8 mouse cellular contexts compared by ENCODE assay signal in genomic region chr8:4226323-4226722, GRCm38 (mm10). TPM values are rescaled to one million over a fixed set of nuclear protein-coding genes. Genes with fewer than 3 reads are reported as not detected.
DNase-seq lines count a peak whose midpoint lies in the region; ATAC-seq and TF ChIP-seq lines count a peak whose summit lies in the region.

No protein-coding gene starts in this region.

- peaks cover 59% of the 10 kb centered on the region for H3K27me3 ChIP-seq in forebrain, embryonic 10.5 days (ENCODE audit: poor library complexity, severe bottlenecking)
- 0 out of 2 replicates have a peak, but pooled peaks cover 2% of the 10 kb centered on the region for H3K27me3 ChIP-seq in forebrain, embryonic 16.5 days (replicated peaks; ENCODE audit: control insufficient read depth, insufficient read depth, low read length)
- H3K27me3 ChIP-seq in liver, embryonic 14.5 days (ENCODE audit: control insufficient read depth, insufficient read depth, low read length) = peaks cover 15% of the 10 kb centered on the region
- H3K27me3 ChIP-seq in stomach, postnatal 0 days (ENCODE audit: control insufficient read depth, insufficient read depth, low read length) = no peaks in the 10 kb centered on the region

- H3K9me3 ChIP-seq in forebrain, embryonic 10.5 days = no peaks in the 10 kb centered on the region
- no peaks in the 10 kb centered on the region for H3K9me3 ChIP-seq in forebrain, embryonic 16.5 days (ENCODE audit: control insufficient read depth, low read length)
- H3K9me3 ChIP-seq in liver, embryonic 14.5 days (ENCODE audit: control insufficient read depth, low read length) = no peaks in the 10 kb centered on the region
- no peaks in the 10 kb centered on the region for H3K9me3 ChIP-seq in stomach, postnatal 0 days (ENCODE audit: control insufficient read depth, low read length)

- no peak for DNase-seq in forebrain, embryonic 10.5 days (ENCODE audit: extremely low spot score, low spot score)
- peak; percentile 24 for DNase-seq in retina, postnatal 1 day
- no peak for DNase-seq in retina, embryonic 14.5 days (ENCODE audit: low spot score)
- no peak for DNase-seq in liver, embryonic 14.5 days (ENCODE audit: low read depth in 3 of 3, low spot score in 3 of 3)
- no peak for DNase-seq in stomach, postnatal 0 days (ENCODE audit: low spot score)
- DNase-seq in layer of hippocampus, postnatal 25 days (ENCODE audit: extremely low spot score in 1 of 2, low spot score in 1 of 2) = no peak
- no peak for DNase-seq in adrenal gland, postnatal 25 days

- no peak overlapping the region for H3K9ac ChIP-seq in forebrain, embryonic 16.5 days (replicated peaks; ENCODE audit: low read depth, low read length)
- H3K9ac ChIP-seq in liver, embryonic 14.5 days (replicated peaks) = no peak overlapping the region
- peak overlapping the region; percentile 71; the same call in 1 of the 2 replicates for H3K9ac ChIP-seq in stomach, postnatal 0 days (ENCODE audit: low read length)

- no peak for ATAC-seq in forebrain, embryonic 16.5 days
- ATAC-seq in liver, embryonic 14.5 days (ENCODE audit: insufficient read depth) = no peak
- ATAC-seq in stomach, postnatal 0 days (ENCODE audit: low FRiP score, low TSS enrichment) = peak; percentile 25; the same call in 1 of the 2 replicates

- H3K27ac ChIP-seq in forebrain, embryonic 10.5 days = 0 out of 2 replicates have a peak overlapping the region, but pooled peaks have one; percentile 20
- no peak overlapping the region for H3K27ac ChIP-seq in forebrain, embryonic 16.5 days (ENCODE audit: low read length)
- H3K27ac ChIP-seq in liver, embryonic 14.5 days = no peak overlapping the region
- no peak overlapping the region for H3K27ac ChIP-seq in stomach, postnatal 0 days (replicated peaks)

- peak overlapping the region; percentile 45 for H3K4me3 ChIP-seq in forebrain, embryonic 10.5 days
- no peak overlapping the region for H3K4me3 ChIP-seq in forebrain, embryonic 16.5 days (replicated peaks; ENCODE audit: low read length)
- 0 out of 4 replicates have a peak overlapping the region, but pooled peaks of 1 of the 2 experiments have one; percentile 0 for H3K4me3 ChIP-seq in liver, embryonic 14.5 days (ENCODE audit: insufficient read depth in 1 of 2, low read depth in 2 of 2, low read length in 2 of 2)
- peak overlapping the region; percentile 46 for H3K4me3 ChIP-seq in stomach, postnatal 0 days (ENCODE audit: low read depth, low read length)

- TF ChIP-seq EP300 in liver, embryonic 14.5 days (IDR thresholded peaks at IDR 0.05; ENCODE audit: low read depth) = no peak
- TF ChIP-seq EP300 in stomach, postnatal 0 days (optimal IDR thresholded peaks at IDR 0.05) = no peak

- H3K4me2 ChIP-seq in forebrain, embryonic 16.5 days (ENCODE audit: low read length) = no peak overlapping the region
- peak overlapping the region; percentile 47 for H3K4me2 ChIP-seq in liver, embryonic 14.5 days (ENCODE audit: low read depth)
- H3K4me2 ChIP-seq in stomach, postnatal 0 days (replicated peaks; ENCODE audit: low read depth) = peak overlapping the region; percentile 66

- peak; percentile 15; the same call in 1 of the 2 replicates for TF ChIP-seq CTCF in liver, embryonic 14.5 days (IDR thresholded peaks at IDR 0.05; ENCODE audit: low read depth)
- peak; percentile 26 for TF ChIP-seq CTCF in stomach, postnatal 0 days (IDR thresholded peaks at IDR 0.05; ENCODE audit: low read depth)

- 23% methylated on average over 4 of the region's 4 CpGs for WGBS in forebrain, embryonic 10.5 days
- 30% methylated on average over 4 of the region's 4 CpGs for WGBS in forebrain, embryonic 16.5 days
- 19% methylated on average over 4 of the region's 4 CpGs for WGBS in liver, embryonic 14.5 days (ENCODE audit: insufficient replicate concordance)
- 31% methylated on average over 4 of the region's 4 CpGs for WGBS in stomach, postnatal 0 days

- H3K36me3 ChIP-seq in forebrain, embryonic 10.5 days (replicated peaks) = no peaks in the 10 kb centered on the region
- no peaks in the 10 kb centered on the region for H3K36me3 ChIP-seq in forebrain, embryonic 16.5 days (ENCODE audit: control insufficient read depth, insufficient read depth)
- H3K36me3 ChIP-seq in liver, embryonic 14.5 days (replicated peaks; ENCODE audit: control insufficient read depth, insufficient read depth, low read depth) = no peaks in the 10 kb centered on the region
- no peaks in the 10 kb centered on the region for H3K36me3 ChIP-seq in stomach, postnatal 0 days (ENCODE audit: control insufficient read depth, insufficient read depth, low read length)

- H3K4me1 ChIP-seq in forebrain, embryonic 10.5 days = peaks cover 9% of the 10 kb centered on the region
- peaks cover 3% of the 10 kb centered on the region; the same call in 1 of the 2 replicates for H3K4me1 ChIP-seq in forebrain, embryonic 16.5 days (replicated peaks; ENCODE audit: control insufficient read depth, insufficient read depth, low read length)
- H3K4me1 ChIP-seq in liver, embryonic 14.5 days (replicated peaks; ENCODE audit: control insufficient read depth in 2 of 2, insufficient read depth in 2 of 2, low read length in 1 of 2) = peaks cover 0 to 3% of the 10 kb centered on the region in 2 experiments; a peak in 2 of 4 replicates
- no peaks in the 10 kb centered on the region for H3K4me1 ChIP-seq in stomach, postnatal 0 days (replicated peaks; ENCODE audit: control insufficient read depth, insufficient read depth)

RNA-seq across cellular contexts. Expression of gene Lrrc8e, which starts 0.3 kb away (rescaled TPM):
- 0.12 and 0.22 TPM in 2 replicates for polyA plus RNA-seq in forebrain, embryonic 10.5 days (2016; fragmentation: Nextera tagmentation; extraction: Ambion mirVana)
- polyA plus RNA-seq in forebrain, embryonic 16.5 days (2015; fragmentation: Nextera tagmentation; extraction: Ambion mirVana) = 0.05 TPM in 1 of 2 replicates, not detected in the other
- 0.03 and 0.04 TPM in 2 replicates for polyA plus RNA-seq in liver, embryonic 14.5 days (2012; rRNA removed)
- polyA plus RNA-seq in liver, embryonic 14.5 days (2014; fragmentation: Nextera tagmentation; extraction: Ambion mirVana) = 0.13 and 0.18 TPM in 2 replicates
- polyA plus RNA-seq in stomach, postnatal 0 days (2015; fragmentation: Nextera tagmentation; extraction: Ambion mirVana) = 9.8 and 10.6 TPM in 2 replicates
- total RNA-seq in layer of hippocampus, postnatal 25 days (2021) = not detected
- total RNA-seq in adrenal gland, postnatal 25 days (2021) = 18.0 and 18.6 TPM in 2 replicates

RNA-seq across cellular contexts. Expression of gene Prr36, which starts 9.1 kb away (rescaled TPM):
- polyA plus RNA-seq in forebrain, embryonic 10.5 days (2016; fragmentation: Nextera tagmentation; extraction: Ambion mirVana) = 14.8 and 18.3 TPM in 2 replicates
- polyA plus RNA-seq in forebrain, embryonic 16.5 days (2015; fragmentation: Nextera tagmentation; extraction: Ambion mirVana) = 47.7 and 49.0 TPM in 2 replicates
- polyA plus RNA-seq in liver, embryonic 14.5 days (2012; rRNA removed) = 0.22 and 0.39 TPM in 2 replicates
- polyA plus RNA-seq in liver, embryonic 14.5 days (2014; fragmentation: Nextera tagmentation; extraction: Ambion mirVana) = 0.17 and 0.33 TPM in 2 replicates
- polyA plus RNA-seq in stomach, postnatal 0 days (2015; fragmentation: Nextera tagmentation; extraction: Ambion mirVana) = 0.52 and 0.90 TPM in 2 replicates
- 10 to 100 TPM; 39.0 to 54.3 TPM for total RNA-seq in layer of hippocampus, postnatal 25 days (2021)
- total RNA-seq in adrenal gland, postnatal 25 days (2021) = 4.7 and 5.2 TPM in 2 replicates

RNA-seq across cellular contexts. Expression of gene Map2k7, which starts 12.2 kb away (rescaled TPM):
- polyA plus RNA-seq in forebrain, embryonic 10.5 days (2016; fragmentation: Nextera tagmentation; extraction: Ambion mirVana) = 29.9 and 31.4 TPM in 2 replicates
- polyA plus RNA-seq in forebrain, embryonic 16.5 days (2015; fragmentation: Nextera tagmentation; extraction: Ambion mirVana) = 24.3 and 28.9 TPM in 2 replicates
- polyA plus RNA-seq in liver, embryonic 14.5 days (2012; rRNA removed) = 11.7 and 13.2 TPM in 2 replicates
- 6.6 and 7.8 TPM in 2 replicates for polyA plus RNA-seq in liver, embryonic 14.5 days (2014; fragmentation: Nextera tagmentation; extraction: Ambion mirVana)
- 15.7 and 19.8 TPM in 2 replicates for polyA plus RNA-seq in stomach, postnatal 0 days (2015; fragmentation: Nextera tagmentation; extraction: Ambion mirVana)
- total RNA-seq in layer of hippocampus, postnatal 25 days (2021) = 10 to 100 TPM; 90.6 to 96.3 TPM
- 99.6 and 105 TPM in 2 replicates for total RNA-seq in adrenal gland, postnatal 25 days (2021)

RNA-seq across cellular contexts. Expression of gene Gm49320, which starts 12.3 kb away (rescaled TPM):
- polyA plus RNA-seq in forebrain, embryonic 10.5 days (2016; fragmentation: Nextera tagmentation; extraction: Ambion mirVana) = 0.70 and 0.81 TPM in 2 replicates
- 0.98 and 1.3 TPM in 2 replicates for polyA plus RNA-seq in forebrain, embryonic 16.5 days (2015; fragmentation: Nextera tagmentation; extraction: Ambion mirVana)
- 0.47 and 0.66 TPM in 2 replicates for polyA plus RNA-seq in liver, embryonic 14.5 days (2012; rRNA removed)
- polyA plus RNA-seq in liver, embryonic 14.5 days (2014; fragmentation: Nextera tagmentation; extraction: Ambion mirVana) = 0.05 and 0.14 TPM in 2 replicates
- polyA plus RNA-seq in stomach, postnatal 0 days (2015; fragmentation: Nextera tagmentation; extraction: Ambion mirVana) = 0.42 and 0.56 TPM in 2 replicates
- total RNA-seq in layer of hippocampus, postnatal 25 days (2021) = 1 to 10 TPM; 2.4 to 2.5 TPM
- 1.1 and 3.0 TPM in 2 replicates for total RNA-seq in adrenal gland, postnatal 25 days (2021)

RNA-seq across cellular contexts. Expression of gene Tgfbr3l, which starts 21.7 kb away (rescaled TPM):
- 2.5 and 4.1 TPM in 2 replicates for polyA plus RNA-seq in forebrain, embryonic 10.5 days (2016; fragmentation: Nextera tagmentation; extraction: Ambion mirVana)
- 2.6 and 3.3 TPM in 2 replicates for polyA plus RNA-seq in forebrain, embryonic 16.5 days (2015; fragmentation: Nextera tagmentation; extraction: Ambion mirVana)
- 5.2 and 6.4 TPM in 2 replicates for polyA plus RNA-seq in liver, embryonic 14.5 days (2012; rRNA removed)
- 0.30 and 0.34 TPM in 2 replicates for polyA plus RNA-seq in liver, embryonic 14.5 days (2014; fragmentation: Nextera tagmentation; extraction: Ambion mirVana)
- polyA plus RNA-seq in stomach, postnatal 0 days (2015; fragmentation: Nextera tagmentation; extraction: Ambion mirVana) = 1.1 and 1.7 TPM in 2 replicates
- 10 to 100 TPM in 1 of 2 experiments, 1 to 10 TPM in 1; 7.9 to 12.8 TPM for total RNA-seq in layer of hippocampus, postnatal 25 days (2021)
- 15.8 and 22.6 TPM in 2 replicates for total RNA-seq in adrenal gland, postnatal 25 days (2021)
